Mouse (Mus musculus): ENCODE measurements around the gene Gm17268. TPM values are rescaled to one million over a fixed set of nuclear protein-coding genes. Genes with fewer than 3 reads are reported as not detected.

Gene Gm17268
- polyA plus RNA-seq (2015; fragmentation: Nextera tagmentation; extraction: Ambion mirVana) = not detected in 2 replicates

GRCm38 (mm10) chr11:82038535-82038934, at the start of gene Gm17268:
TSS of gene Gm17268 (minus strand) at chr11:82038562.
- H3K9me3 ChIP-seq (ENCODE audit: control insufficient read depth, low read length) = no peaks in the 10 kb centered on the region
- H3K4me1 ChIP-seq (replicated peaks; ENCODE audit: control insufficient read depth, insufficient read depth) = no peaks in the 10 kb centered on the region; the same call in 1 of the 2 replicates
- no peaks in the 10 kb centered on the region for H3K36me3 ChIP-seq (ENCODE audit: control insufficient read depth, insufficient read depth, low read length)
- no peaks in the 10 kb centered on the region for H3K27me3 ChIP-seq (ENCODE audit: control insufficient read depth, insufficient read depth, low read length)
- no peak within 1 kb of the TSS for H3K27ac ChIP-seq (replicated peaks)
- TF ChIP-seq CTCF (IDR thresholded peaks at IDR 0.05; ENCODE audit: low read depth) = peak; percentile 57
- no peak for TF ChIP-seq EP300 (optimal IDR thresholded peaks at IDR 0.05)
- no peak for DNase-seq (ENCODE audit: low spot score)
- H3K9ac ChIP-seq (ENCODE audit: low read length) = no peak within 1 kb of the TSS
- H3K4me3 ChIP-seq (ENCODE audit: low read depth, low read length) = no peak within 1 kb of the TSS
- ATAC-seq (ENCODE audit: low FRiP score, low TSS enrichment) = no peak
- WGBS = 14% methylated on average over 2 of the region's 2 CpGs
- H3K4me2 ChIP-seq (replicated peaks; ENCODE audit: low read depth) = no peak within 1 kb of the TSS

- H3K4me1 ChIP-seq (replicated peaks; ENCODE audit: control insufficient read depth, insufficient read depth) = no peaks in the 10 kb centered on the region
- no peak for ATAC-seq (ENCODE audit: low FRiP score, low TSS enrichment)
- H3K27me3 ChIP-seq (ENCODE audit: control insufficient read depth, insufficient read depth, low read length) = no peaks in the 10 kb centered on the region
- H3K4me2 ChIP-seq (replicated peaks; ENCODE audit: low read depth) = no peak overlapping the region
- no peak overlapping the region for H3K4me3 ChIP-seq (ENCODE audit: low read depth, low read length)
- H3K9ac ChIP-seq (ENCODE audit: low read length) = no peak overlapping the region
- 94% methylated on average over 3 of the region's 3 CpGs for WGBS
- no peak overlapping the region for H3K27ac ChIP-seq (replicated peaks)
- no peak for DNase-seq (ENCODE audit: low spot score)
- no peaks in the 10 kb centered on the region for H3K36me3 ChIP-seq (ENCODE audit: control insufficient read depth, insufficient read depth, low read length)
- no peaks in the 10 kb centered on the region for H3K9me3 ChIP-seq (ENCODE audit: control insufficient read depth, low read length)
- TF ChIP-seq EP300 (optimal IDR thresholded peaks at IDR 0.05) = no peak
- TF ChIP-seq CTCF (IDR thresholded peaks at IDR 0.05; ENCODE audit: low read depth) = no peak
Observed at GRCm38 (mm10) chr11:82084360-82084759, 46.0 kb upstream of the Gm17268 start.

GRCm38 (mm10) chr11:82080865-82081264, 42.5 kb upstream of the Gm17268 start:
- no peaks in the 10 kb centered on the region for H3K36me3 ChIP-seq (ENCODE audit: control insufficient read depth, insufficient read depth, low read length)
- ATAC-seq (ENCODE audit: low FRiP score, low TSS enrichment) (no peak), DNase-seq (ENCODE audit: low spot score) (no peak)
- WGBS = 76% methylated on average over 3 of the region's 3 CpGs
- H3K9ac ChIP-seq (ENCODE audit: low read length) = no peak overlapping the region
- no peak overlapping the region for H3K4me2 ChIP-seq (replicated peaks; ENCODE audit: low read depth)
- TF ChIP-seq CTCF (IDR thresholded peaks at IDR 0.05; ENCODE audit: low read depth) (no peak), EP300 (optimal IDR thresholded peaks at IDR 0.05) (no peak)
- no peaks in the 10 kb centered on the region for H3K9me3 ChIP-seq (ENCODE audit: control insufficient read depth, low read length)
- H3K27me3 ChIP-seq (ENCODE audit: control insufficient read depth, insufficient read depth, low read length) = no peaks in the 10 kb centered on the region
- no peak overlapping the region for H3K27ac ChIP-seq (replicated peaks)
- H3K4me3 ChIP-seq (ENCODE audit: low read depth, low read length) = no peak overlapping the region
- no peaks in the 10 kb centered on the region for H3K4me1 ChIP-seq (replicated peaks; ENCODE audit: control insufficient read depth, insufficient read depth)

GRCm38 (mm10) chr11:82078136-82078730, 39.9 kb upstream of the Gm17268 start:
- no peak for TF ChIP-seq CTCF (IDR thresholded peaks at IDR 0.05; ENCODE audit: low read depth)
- Histone ChIP-seq H3K27me3 (ENCODE audit: control insufficient read depth, insufficient read depth, low read length) (no peaks in the 10 kb centered on the region), H3K9ac (ENCODE audit: low read length) (no peak overlapping the region), H3K9me3 (ENCODE audit: control insufficient read depth, low read length) (no peaks in the 10 kb centered on the region), H3K27ac (replicated peaks) (no peak overlapping the region), H3K36me3 (ENCODE audit: control insufficient read depth, insufficient read depth, low read length) (no peaks in the 10 kb centered on the region), H3K4me1 (replicated peaks; ENCODE audit: control insufficient read depth, insufficient read depth) (no peaks in the 10 kb centered on the region), H3K4me3 (ENCODE audit: low read depth, low read length) (no peak overlapping the region), H3K4me2 (replicated peaks; ENCODE audit: low read depth) (no peak overlapping the region)
- ATAC-seq (ENCODE audit: low FRiP score, low TSS enrichment) = no peak
- no peak for DNase-seq (ENCODE audit: low spot score)

- no peaks in the 10 kb centered on the region for H3K27me3 ChIP-seq (ENCODE audit: control insufficient read depth, insufficient read depth, low read length)
- 44% methylated on average over 3 of the region's 3 CpGs for WGBS
- ATAC-seq (ENCODE audit: low FRiP score, low TSS enrichment) (no peak), DNase-seq (ENCODE audit: low spot score) (no peak)
- no peak overlapping the region for H3K4me3 ChIP-seq (ENCODE audit: low read depth, low read length)
- H3K9me3 ChIP-seq (ENCODE audit: control insufficient read depth, low read length) = no peaks in the 10 kb centered on the region
- TF ChIP-seq CTCF (IDR thresholded peaks at IDR 0.05; ENCODE audit: low read depth) (no peak), EP300 (optimal IDR thresholded peaks at IDR 0.05) (no peak)
- no peaks in the 10 kb centered on the region for H3K36me3 ChIP-seq (ENCODE audit: control insufficient read depth, insufficient read depth, low read length)
- H3K4me1 ChIP-seq (replicated peaks; ENCODE audit: control insufficient read depth, insufficient read depth) = no peaks in the 10 kb centered on the region
- no peak overlapping the region for H3K27ac ChIP-seq (replicated peaks)
- H3K9ac ChIP-seq (ENCODE audit: low read length) = no peak overlapping the region
- H3K4me2 ChIP-seq (replicated peaks; ENCODE audit: low read depth) = no peak overlapping the region
Observed at GRCm38 (mm10) chr11:82077031-82077430, 38.7 kb upstream of the Gm17268 start.

GRCm38 (mm10) chr11:82073686-82074085, 35.3 kb upstream of the Gm17268 start:
- TF ChIP-seq EP300 (optimal IDR thresholded peaks at IDR 0.05) = no peak
- no peak for TF ChIP-seq CTCF (IDR thresholded peaks at IDR 0.05; ENCODE audit: low read depth)
- no peak for ATAC-seq (ENCODE audit: low FRiP score, low TSS enrichment)
- no peak overlapping the region for H3K27ac ChIP-seq (replicated peaks)
- H3K27me3 ChIP-seq (ENCODE audit: control insufficient read depth, insufficient read depth, low read length) = no peaks in the 10 kb centered on the region
- no peaks in the 10 kb centered on the region for H3K4me1 ChIP-seq (replicated peaks; ENCODE audit: control insufficient read depth, insufficient read depth)
- H3K9ac ChIP-seq (ENCODE audit: low read length) = no peak overlapping the region
- H3K9me3 ChIP-seq (ENCODE audit: control insufficient read depth, low read length) = no peaks in the 10 kb centered on the region
- 83% methylated on average over 3 of the region's 3 CpGs for WGBS
- no peak for DNase-seq (ENCODE audit: low spot score)
- H3K4me2 ChIP-seq (replicated peaks; ENCODE audit: low read depth) = no peak overlapping the region
- H3K4me3 ChIP-seq (ENCODE audit: low read depth, low read length) = no peak overlapping the region
- no peaks in the 10 kb centered on the region for H3K36me3 ChIP-seq (ENCODE audit: control insufficient read depth, insufficient read depth, low read length)

Data from stomach, postnatal 0 days (tissue).